Mouse (Mus musculus): ENCODE measurements around the gene Prpf6.

DNA sequence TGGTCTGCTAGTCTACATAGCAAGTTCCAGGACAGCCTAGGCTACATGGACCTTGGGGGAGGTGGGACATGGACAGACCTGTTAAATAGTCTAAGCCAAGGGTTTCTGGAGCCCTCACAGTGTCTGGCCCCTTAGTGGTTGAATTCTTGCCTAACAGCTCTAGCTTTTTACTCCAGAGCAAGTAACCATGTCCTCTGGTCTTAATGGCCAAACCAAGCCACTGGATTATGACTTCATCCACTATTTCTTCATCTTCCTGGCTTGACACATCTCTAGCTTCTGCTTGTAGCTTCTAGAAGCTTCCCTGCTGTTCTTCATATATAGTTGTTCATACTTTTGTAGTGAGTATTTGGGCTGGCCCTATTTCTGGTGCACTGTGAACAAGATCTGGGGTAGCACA lies 37.9 kb upstream of the Prpf6 start:
- no peak for TF ChIP-seq EP300 (IDR thresholded peaks at IDR 0.05; ENCODE audit: low read depth in 1 of 2, low read length in 2 of 2)
- TF ChIP-seq MAFK (IDR thresholded peaks at IDR 0.05; ENCODE audit: borderline replicate concordance, low read depth, low read length) = no peak
